Mouse (Mus musculus) E14TG2a.4 (cell line): Measurements from ENCODE around the gene Ube2e2.

Experiments used
- CTCF ChIP-seq: conservative IDR thresholded peaks from 2 replicates; pipeline ENCODE4 v1.5.1; 2014; ENCODE audit warnings: low read length
- NANOG ChIP-seq: IDR thresholded peaks from 2 replicates; pipeline ENCODE4 v1.6.1; 2014; ENCODE audit warnings: borderline replicate concordance, low read length, mixed read lengths

- TF ChIP-seq CTCF (no peak), NANOG (no peak)
These were observed 120.3 kb downstream of the Ube2e2 start for GRCm38 (mm10) chr14:18773724-18774123.
